Mouse (Mus musculus): ENCODE measurements around the gene Kng1. TPM values are rescaled to one million over a fixed set of nuclear protein-coding genes. Genes with fewer than 3 reads are reported as not detected.
A peak's percentile ranks its signal among the peaks of the same experiment; 100 is the strongest.
"Not testable (repeated sequence)": the region's sequence is repeated elsewhere in the genome, so short reads cannot be mapped to it uniquely, and the experiment has no call there.

Gene Kng1
- polyA plus RNA-seq (2012; rRNA removed): 0.12 and 0.14 TPM in 2 replicates

GRCm38 (mm10) chr16:23057668-23058447, at the start of gene Kng1:
Kng1 (plus strand) TSS chr16:23057865.
- not testable (repeated sequence) for H3K4me3 ChIP-seq (replicated peaks; ENCODE audit: extremely low read depth, low read depth, low read length); H3K4me1 ChIP-seq (ENCODE audit: control insufficient read depth, insufficient read depth, low read length); DNase-seq
- WGBS: 75% methylated on average over 1 of the region's 1 CpGs

- 74% methylated on average over 2 of the region's 2 CpGs for WGBS
- not testable (repeated sequence) for DNase-seq; H3K4me1 ChIP-seq (ENCODE audit: control insufficient read depth, insufficient read depth, low read length); H3K4me3 ChIP-seq (replicated peaks; ENCODE audit: extremely low read depth, low read depth, low read length)
Measured at GRCm38 (mm10) chr16:23013786-23014185, 43.9 kb upstream of the Kng1 start.

- not testable (repeated sequence) for H3K4me1 ChIP-seq (ENCODE audit: control insufficient read depth, insufficient read depth, low read length); DNase-seq; H3K4me3 ChIP-seq (replicated peaks; ENCODE audit: extremely low read depth, low read depth, low read length)
- WGBS: 83% methylated on average over 8 of the region's 8 CpGs
Measured at GRCm38 (mm10) chr16:23014645-23015044, 43.0 kb upstream of the Kng1 start.

GRCm38 (mm10) chr16:23020571-23020970, 37.1 kb upstream of the Kng1 start:
- DNase-seq; H3K4me3 ChIP-seq (replicated peaks; ENCODE audit: extremely low read depth, low read depth, low read length); H3K4me1 ChIP-seq (ENCODE audit: control insufficient read depth, insufficient read depth, low read length): not testable (repeated sequence)
- 67% methylated on average over 1 of the region's 1 CpGs for WGBS

GRCm38 (mm10) chr16:23025111-23025510, 32.6 kb upstream of the Kng1 start:
- Histone ChIP-seq H3K4me3 (replicated peaks; ENCODE audit: extremely low read depth, low read depth, low read length) (no peak overlapping the region), H3K4me1 (ENCODE audit: control insufficient read depth, insufficient read depth, low read length) (no peaks in the 10 kb centered on the region)
- TF ChIP-seq POLR2A (IDR thresholded peaks at IDR 0.05; ENCODE audit: borderline replicate concordance, extremely low read depth, low read depth, low read length): no peak
- TF ChIP-seq CTCF (IDR thresholded peaks at IDR 0.05; ENCODE audit: insufficient read depth, low read length): no peak
- 59% methylated on average over 6 of the region's 6 CpGs for WGBS
- no peak for DNase-seq

GRCm38 (mm10) chr16:23026582-23026981, 31.1 kb upstream of the Kng1 start:
- DNase-seq: no peak
- TF ChIP-seq POLR2A (IDR thresholded peaks at IDR 0.05; ENCODE audit: borderline replicate concordance, extremely low read depth, low read depth, low read length) (no peak), CTCF (IDR thresholded peaks at IDR 0.05; ENCODE audit: insufficient read depth, low read length) (no peak)
- no peaks in the 10 kb centered on the region for H3K4me1 ChIP-seq (ENCODE audit: control insufficient read depth, insufficient read depth, low read length)
- H3K4me3 ChIP-seq (replicated peaks; ENCODE audit: extremely low read depth, low read depth, low read length): no peak overlapping the region

- not testable (repeated sequence) for H3K4me1 ChIP-seq (ENCODE audit: control insufficient read depth, insufficient read depth, low read length); DNase-seq; H3K4me3 ChIP-seq (replicated peaks; ENCODE audit: extremely low read depth, low read depth, low read length)
- 32% methylated on average over 3 of the region's 3 CpGs for WGBS
Measured at GRCm38 (mm10) chr16:23027341-23027740, 30.3 kb upstream of the Kng1 start.

- H3K4me1 ChIP-seq (ENCODE audit: control insufficient read depth, insufficient read depth, low read length); H3K4me3 ChIP-seq (replicated peaks; ENCODE audit: extremely low read depth, low read depth, low read length): not testable (repeated sequence)
- peak; percentile 31 for DNase-seq
- 68% methylated on average over 3 of the region's 3 CpGs for WGBS
Measured at GRCm38 (mm10) chr16:23028966-23029600, 28.6 kb upstream of the Kng1 start, which contains the start of gene Kng2. Kng2 (minus strand) TSS chr16:23029482.

GRCm38 (mm10) chr16:23030673-23031435, 26.8 kb upstream of the Kng1 start:
- TF ChIP-seq POLR2A (IDR thresholded peaks at IDR 0.05; ENCODE audit: borderline replicate concordance, extremely low read depth, low read depth, low read length): no peak
- TF ChIP-seq CTCF (IDR thresholded peaks at IDR 0.05; ENCODE audit: insufficient read depth, low read length): no peak
- Histone ChIP-seq H3K4me1 (ENCODE audit: control insufficient read depth, insufficient read depth, low read length) (no peaks in the 10 kb centered on the region), H3K4me3 (replicated peaks; ENCODE audit: extremely low read depth, low read depth, low read length) (no peak overlapping the region)
- 75% methylated on average over 5 of the region's 5 CpGs for WGBS
- DNase-seq: no peak

GRCm38 (mm10) chr16:23033673-23034072, 24.0 kb upstream of the Kng1 start:
- no peak for DNase-seq
- 94% methylated on average over 4 of the region's 4 CpGs for WGBS
- TF ChIP-seq POLR2A (IDR thresholded peaks at IDR 0.05; ENCODE audit: borderline replicate concordance, extremely low read depth, low read depth, low read length) (no peak), CTCF (IDR thresholded peaks at IDR 0.05; ENCODE audit: insufficient read depth, low read length) (no peak)
- no peak overlapping the region for H3K4me3 ChIP-seq (replicated peaks; ENCODE audit: extremely low read depth, low read depth, low read length)
- H3K4me1 ChIP-seq (ENCODE audit: control insufficient read depth, insufficient read depth, low read length): no peaks in the 10 kb centered on the region

Data from lung, adult 2 months (tissue).